9 mouse cellular contexts compared by ENCODE assay signal in the genomic region with DNA sequence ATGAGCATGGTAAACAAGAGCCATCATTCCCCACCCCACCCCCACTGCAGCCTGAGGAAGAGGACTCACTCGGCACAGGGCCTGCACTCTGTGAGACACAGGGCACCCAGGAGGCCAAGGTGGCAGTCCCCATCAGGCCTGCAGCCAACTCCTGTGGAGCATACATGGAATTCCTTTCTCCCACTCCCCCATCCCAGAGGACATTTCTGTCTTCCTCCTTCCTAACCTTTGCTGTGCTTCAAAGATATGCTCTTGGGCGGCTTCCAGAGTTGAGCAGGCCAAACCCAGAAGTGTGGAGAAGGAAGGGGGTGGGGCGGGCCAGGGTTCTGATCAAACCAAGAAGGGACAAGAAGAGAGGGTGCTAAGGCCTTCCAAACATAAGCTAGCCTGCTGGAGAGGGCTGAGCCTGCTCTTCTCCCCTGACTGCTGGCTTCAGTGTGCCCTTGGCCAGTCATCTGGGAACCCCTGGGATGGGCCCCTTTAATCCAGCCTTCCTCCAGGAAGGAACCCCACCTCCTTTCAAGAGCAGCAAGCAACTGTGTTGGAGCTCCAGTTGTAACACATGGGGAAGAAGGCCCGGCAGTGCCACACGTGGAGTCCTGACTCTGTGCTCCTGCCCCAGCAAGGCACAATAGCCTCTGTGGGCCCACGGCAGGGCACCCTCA. TPM values are rescaled to one million over a fixed set of nuclear protein-coding genes. Genes with fewer than 3 reads are reported as not detected.
A peak's percentile ranks its signal among the peaks of the same experiment; 100 is the strongest.
DNase-seq lines count a peak whose midpoint lies in the region; ATAC-seq and TF ChIP-seq lines count a peak whose summit lies in the region.
"Had no signal": no experiment of that assay in that cellular context is flagged by ENCODE, and none has a peak within 500 bp of the region (broad histone marks: within the 10 kb centered on the region; RNA-seq: fewer than 3 reads in every experiment).

No protein-coding gene starts in this region.

- peak; percentile 70 for DNase-seq in 3T3-L1 (ENCODE audit: low read depth, low spot score)
- DNase-seq in Patski (ENCODE audit: low read depth, low spot score): peak; percentile 47
- peak; percentile 93 for DNase-seq in lung, postnatal 0 days (ENCODE audit: low spot score)
- DNase-seq in frontal cortex, postnatal 14 days (ENCODE audit: low spot score in 2 of 2): no peak
- no peak for DNase-seq in cerebellum, adult 9-11 months
- no peak for DNase-seq in layer of hippocampus, postnatal 36 days

- peak overlapping the region; percentile 0 for H3K4me3 ChIP-seq in heart, embryonic 12.5 days
- no peak overlapping the region for H3K4me3 ChIP-seq in kidney, embryonic 15.5 days (replicated peaks)
- no peak overlapping the region for H3K4me3 ChIP-seq in lung, postnatal 0 days (ENCODE audit: low read depth, low read length)

- H3K4me2 ChIP-seq in heart, embryonic 12.5 days: peak overlapping the region; percentile 54
- H3K4me2 ChIP-seq in kidney, embryonic 15.5 days: peak overlapping the region; percentile 47
- H3K4me2 ChIP-seq in lung, postnatal 0 days (replicated peaks; ENCODE audit: low read depth, low read length): peak overlapping the region; percentile 32

- peak overlapping the region; percentile 54; the same call in 1 of the 2 replicates for H3K9ac ChIP-seq in heart, embryonic 12.5 days
- H3K9ac ChIP-seq in kidney, embryonic 15.5 days: 0 out of 2 replicates have a peak overlapping the region, but pooled peaks have one; percentile 2
- no peak overlapping the region for H3K9ac ChIP-seq in lung, postnatal 0 days (replicated peaks; ENCODE audit: low read depth)

- WGBS in heart, embryonic 12.5 days: 13% methylated on average over 6 of the region's 6 CpGs
- WGBS in kidney, embryonic 15.5 days: 12% methylated on average over 6 of the region's 6 CpGs
- WGBS in lung, postnatal 0 days: 8% methylated on average over 6 of the region's 6 CpGs

- H3K4me1 ChIP-seq in heart, embryonic 12.5 days (replicated peaks): peaks cover 96% of the 10 kb centered on the region
- peaks cover 93% of the 10 kb centered on the region for H3K4me1 ChIP-seq in kidney, embryonic 15.5 days
- H3K4me1 ChIP-seq in lung, postnatal 0 days (ENCODE audit: insufficient read depth, low read depth, low read length): peaks cover 73% of the 10 kb centered on the region

- H3K27ac ChIP-seq in heart, embryonic 12.5 days (ENCODE audit: poor library complexity, severe bottlenecking): peak overlapping the region; percentile 96
- peak overlapping the region; percentile 93 for H3K27ac ChIP-seq in kidney, embryonic 15.5 days
- peak overlapping the region; percentile 83 for H3K27ac ChIP-seq in lung, postnatal 0 days (ENCODE audit: low read length)

- ATAC-seq in Patski: peak; percentile 64
- ATAC-seq in heart, embryonic 12.5 days (ENCODE audit: insufficient number of reproducible peaks, low FRiP score): peak; percentile 40
- ATAC-seq in kidney, embryonic 15.5 days (replicated peaks; ENCODE audit: low FRiP score): peak; percentile 59
- peak; percentile 79 for ATAC-seq in lung, postnatal 0 days

- CTCF ChIA-PET in Patski (lab: Charles Lee): interaction anchor here (0.8 kb wide), 1 partner anchor 15 kb away, joined by 3 read pairs; no protein-coding TSS in a partner anchor

- peak; percentile 74; the same call in 1 of the 2 replicates for TF ChIP-seq EP300 in lung, postnatal 0 days (IDR thresholded peaks at IDR 0.05)

- peaks cover 31% of the 10 kb centered on the region for H3K36me3 ChIP-seq in heart, embryonic 12.5 days
- peaks cover 6% of the 10 kb centered on the region for H3K36me3 ChIP-seq in kidney, embryonic 15.5 days
- no peaks in the 10 kb centered on the region for H3K36me3 ChIP-seq in lung, postnatal 0 days (ENCODE audit: insufficient read depth, low read length)

- in situ Hi-C loops in Patski (cut with MboI; ENCODE audit: low pct_unique_long_range_greater_than_20kb): no loop called here

- H3K27me3 ChIP-seq in Patski: no peaks in the 10 kb centered on the region
- no peaks in the 10 kb centered on the region for H3K27me3 ChIP-seq in heart, embryonic 12.5 days (replicated peaks)
- no peaks in the 10 kb centered on the region for H3K27me3 ChIP-seq in kidney, embryonic 15.5 days
- no peaks in the 10 kb centered on the region for H3K27me3 ChIP-seq in lung, postnatal 0 days (replicated peaks; ENCODE audit: insufficient read depth, low read length)

- no peak for TF ChIP-seq CTCF in Patski (IDR thresholded peaks at IDR 0.05)
- TF ChIP-seq CTCF in lung, postnatal 0 days (IDR thresholded peaks at IDR 0.05): no peak

- no peaks in the 10 kb centered on the region for H3K9me3 ChIP-seq in heart, embryonic 12.5 days (replicated peaks)
- no peaks in the 10 kb centered on the region for H3K9me3 ChIP-seq in kidney, embryonic 15.5 days (replicated peaks)
- H3K9me3 ChIP-seq in lung, postnatal 0 days (ENCODE audit: low read length): no peaks in the 10 kb centered on the region

- POLR2A ChIA-PET in Patski (lab: Charles Lee): interaction anchor here (0.7 to 1.3 kb wide), 3 partner anchors 8 to 22 kb away, joined by 3 to 4 read pairs (median 3); no protein-coding TSS in a partner anchor

RNA-seq across cellular contexts. Expression of gene 4930404H24Rik, which starts 55.8 kb away (rescaled TPM):
- polyA plus RNA-seq in Patski (2021): not detected
- polyA plus RNA-seq in heart, embryonic 12.5 days (2016; fragmentation: Nextera tagmentation; extraction: Ambion mirVana): not detected in 2 replicates
- polyA plus RNA-seq in kidney, embryonic 15.5 days (2015; fragmentation: Nextera tagmentation; extraction: Ambion mirVana): not detected in 2 replicates
- polyA plus RNA-seq in lung, postnatal 0 days (2015; fragmentation: Nextera tagmentation; extraction: Ambion mirVana): not detected in 2 replicates
- total RNA-seq in layer of hippocampus, postnatal 36 days (2021): not detected
- total RNA-seq: neutrophil, adult 5-6 weeks had no signal

Comparison
In these comparisons a context has a peak if more than half of its experiments do, and no peak if none do; other contexts are left out.
1. DNase-seq: peak in 3T3-L1 (single experiment), Patski (single experiment) and lung, postnatal 0 days (single experiment); none in frontal cortex, postnatal 14 days (0 of 2), cerebellum, adult 9-11 months (single experiment) and layer of hippocampus, postnatal 36 days (0 of 2).
2. Peak in every context shown above with its lines, with median percentiles within 50 percentile points of each other: ATAC-seq, H3K27ac ChIP-seq and H3K4me2 ChIP-seq.